Mouse (Mus musculus) forebrain, embryonic 12.5 days (tissue): ENCODE measurements around the gene Rpp21. TPM values are rescaled to one million over a fixed set of nuclear protein-coding genes. Genes with fewer than 3 reads are reported as not detected.
"Not testable (repeated sequence)": the region's sequence is repeated elsewhere in the genome, so short reads cannot be mapped to it uniquely, and the experiment has no call there.

Experiments
- ATAC-seq: fragments of 200-750 bp; cut with Nextera tagmentation; 2 replicates; pipeline ENCODE4 v1.8.0; 2017; ENCODE audit warnings: moderate TSS enrichment; ENCODE audit not compliant: low FRiP score
- H3K27ac ChIP-seq: fragments of 300-500 bp; sonication (generic); 2 replicates; pipeline ENCODE4 v1.5.1; 2016; ENCODE audit warnings: mild to moderate bottlenecking
- H3K27me3 ChIP-seq: fragments of 300-500 bp; sonication (generic); 2 replicates; pipeline ENCODE4 v1.6.1; 2016; ENCODE audit warnings: mild to moderate bottlenecking
- H3K36me3 ChIP-seq: fragments of 300-500 bp; sonication (generic); replicated peaks from 2 replicates; pipeline ENCODE4 v1.6.1; 2016; ENCODE audit warnings: mild to moderate bottlenecking
- H3K4me1 ChIP-seq: fragments of 300-500 bp; sonication (generic); 2 replicates; pipeline ENCODE4 v1.6.1; 2016
- H3K4me2 ChIP-seq: fragments of 300-500 bp; sonication (generic); 2 replicates; pipeline ENCODE4 v1.6.1; 2016; ENCODE audit warnings: mild to moderate bottlenecking, moderate library complexity
- H3K4me3 ChIP-seq: fragments of 300-500 bp; sonication (generic); replicated peaks from 2 replicates; pipeline ENCODE4 v1.5.1; 2016; ENCODE audit warnings: mild to moderate bottlenecking
- H3K9ac ChIP-seq: fragments of 300-500 bp; sonication (generic); 2 replicates; pipeline ENCODE4 v1.6.1; 2016; ENCODE audit warnings: mild to moderate bottlenecking
- H3K9me3 ChIP-seq: fragments of 300-500 bp; sonication (generic); 2 replicates; pipeline ENCODE4 v1.6.1; 2016
- WGBS: fragments of 180-500 bp; shearing (Covaris S2); methylation state at CpG from one replicate; pipeline ENCODE4 v1.1.7; 2016; 5-methylcytosine and 5-hydroxymethylcytosine counted together
- polyA plus RNA-seq: library from polyadenylated mRNA; unstranded; fragments of >200 nt; fragmentation: Nextera tagmentation; extraction: Ambion mirVana; gene quantifications from 2 replicates; pipeline ENCODE4 v1.2.1, GENCODE M21; 2016

Gene Rpp21
- polyA plus RNA-seq, 1 experiment from 2014 or later = 84.7 TPM

DNA sequence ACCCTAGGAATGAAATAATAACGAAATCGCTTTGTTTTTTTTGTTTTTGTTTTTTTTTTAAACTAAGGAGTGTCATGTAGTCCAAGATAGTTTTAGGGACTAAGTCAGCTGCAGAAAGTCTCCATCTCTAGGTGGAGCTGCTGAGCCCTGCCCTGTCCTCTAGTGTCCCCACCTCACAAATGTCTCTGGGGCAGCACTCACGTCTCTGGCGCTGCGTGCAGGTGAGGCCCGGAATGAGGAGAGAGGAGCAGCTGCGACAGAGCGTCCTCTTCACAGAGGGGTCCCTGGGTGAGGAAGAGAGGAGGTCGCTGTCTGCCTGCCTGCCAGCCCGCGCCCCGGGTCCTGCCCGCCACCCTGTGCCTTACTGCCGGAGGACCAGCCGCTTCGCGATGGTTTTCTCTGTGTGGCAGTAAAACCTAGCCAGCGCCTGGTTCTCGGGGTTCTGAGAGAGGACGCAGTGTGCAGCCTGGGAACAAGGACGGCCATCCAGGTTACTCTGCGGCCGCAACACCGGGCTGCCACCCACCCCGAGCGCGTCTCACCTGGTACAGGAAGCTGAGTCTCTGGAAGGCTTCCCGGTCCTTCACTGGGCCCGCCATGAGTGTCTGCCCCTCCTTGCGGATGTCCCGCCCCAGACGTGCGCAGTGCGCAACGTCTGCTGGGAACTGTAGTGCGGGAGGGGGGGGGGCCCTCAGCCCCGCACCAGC, 475 bp downstream of the Rpp21 start:
- ATAC-seq = peak; percentile 96
- Histone ChIP-seq H3K27me3 (peaks cover 7% of the 10 kb centered on the region), H3K27ac (peak overlapping the region; percentile 74), H3K4me2 (peak overlapping the region; percentile 60), H3K9ac (peak overlapping the region; percentile 74), H3K4me3 (peak overlapping the region; percentile 76), H3K36me3 (peaks cover 34% of the 10 kb centered on the region), H3K4me1 (peaks cover 10% of the 10 kb centered on the region), H3K9me3 (no peaks in the 10 kb centered on the region)
- WGBS = 0% methylated on average over 35 of the region's 37 CpGs

DNA sequence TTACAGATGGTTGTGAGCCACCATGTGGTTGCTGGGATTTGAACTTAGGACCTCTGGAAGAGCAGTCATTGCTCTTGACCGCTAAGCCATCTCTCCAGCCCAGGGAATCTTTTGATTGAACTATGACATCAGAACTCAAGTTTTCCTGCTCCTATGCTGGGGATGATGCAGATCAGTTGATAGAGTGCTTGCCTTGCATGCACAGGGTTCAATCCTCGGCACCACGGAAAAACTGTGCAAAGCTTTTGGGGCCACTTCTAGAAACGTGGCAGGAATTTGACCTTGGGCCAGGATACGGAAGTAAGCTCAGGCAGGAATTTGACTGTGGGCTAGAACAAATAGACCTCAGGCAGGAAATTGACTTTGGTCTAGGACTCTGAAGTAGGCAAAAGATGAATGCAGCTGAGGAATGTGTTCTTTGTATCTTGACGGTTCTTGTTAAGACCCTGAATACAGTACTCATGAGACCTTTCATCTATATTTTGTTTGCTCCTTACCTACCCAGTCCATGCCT, 4.7 kb downstream of the Rpp21 start:
- 66% methylated on average over 6 of the region's 6 CpGs for WGBS
- no peak for ATAC-seq
- no peak overlapping the region for H3K4me2 ChIP-seq

DNA sequence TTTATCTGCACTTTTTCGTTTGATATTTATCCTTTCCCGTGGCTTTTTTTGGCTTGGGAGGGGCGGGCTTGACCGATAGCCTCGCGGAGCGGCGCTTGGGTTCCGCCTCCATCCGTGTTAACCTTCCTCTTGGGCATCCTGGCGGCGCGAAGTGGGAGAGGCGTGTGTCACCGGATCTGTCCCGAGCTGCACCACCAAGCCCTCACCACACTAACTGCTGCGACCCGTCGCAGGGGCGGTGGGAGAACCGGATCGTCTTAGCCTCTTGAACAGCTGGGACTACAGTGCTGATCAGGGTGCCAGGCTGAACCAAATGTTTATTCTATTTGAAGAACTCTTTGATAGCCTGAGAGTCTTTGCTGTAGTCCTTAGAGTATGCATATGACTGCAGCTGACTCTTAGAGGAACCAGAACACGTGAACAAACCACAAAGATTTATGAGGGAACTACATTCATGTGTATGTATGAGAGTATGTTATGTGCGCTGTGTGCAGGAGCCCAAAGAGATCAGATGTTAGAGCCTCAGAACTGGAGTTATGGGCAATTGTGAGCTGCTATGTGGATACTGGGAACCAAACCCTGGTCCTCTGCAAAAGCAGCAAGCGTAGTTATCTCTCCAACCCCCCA, 5.5 kb downstream of the Rpp21 start:
- no peaks in the 10 kb centered on the region for H3K9me3 ChIP-seq
- peaks cover 12% of the 10 kb centered on the region for H3K4me1 ChIP-seq
- peaks cover 44% of the 10 kb centered on the region for H3K27me3 ChIP-seq
- no peak for ATAC-seq
- peak overlapping the region; percentile 11; the same call in 1 of the 2 replicates for H3K4me3 ChIP-seq
- H3K9ac ChIP-seq = no peak overlapping the region; the same call in 1 of the 2 replicates
- no peak overlapping the region for H3K27ac ChIP-seq
- 10% methylated on average over 25 of the region's 25 CpGs for WGBS
- H3K4me2 ChIP-seq = peak overlapping the region; percentile 43
- H3K36me3 ChIP-seq = no peaks in the 10 kb centered on the region

More for the DNA sequence above, 4.7 kb downstream of the Rpp21 start:
- Histone ChIP-seq H3K27me3 (peaks cover 39% of the 10 kb centered on the region), H3K4me3 (no peak overlapping the region), H3K36me3 (no peaks in the 10 kb centered on the region), H3K4me1 (peaks cover 15% of the 10 kb centered on the region), H3K27ac (no peak overlapping the region), H3K9ac (no peak overlapping the region), H3K9me3 (no peaks in the 10 kb centered on the region)

DNA sequence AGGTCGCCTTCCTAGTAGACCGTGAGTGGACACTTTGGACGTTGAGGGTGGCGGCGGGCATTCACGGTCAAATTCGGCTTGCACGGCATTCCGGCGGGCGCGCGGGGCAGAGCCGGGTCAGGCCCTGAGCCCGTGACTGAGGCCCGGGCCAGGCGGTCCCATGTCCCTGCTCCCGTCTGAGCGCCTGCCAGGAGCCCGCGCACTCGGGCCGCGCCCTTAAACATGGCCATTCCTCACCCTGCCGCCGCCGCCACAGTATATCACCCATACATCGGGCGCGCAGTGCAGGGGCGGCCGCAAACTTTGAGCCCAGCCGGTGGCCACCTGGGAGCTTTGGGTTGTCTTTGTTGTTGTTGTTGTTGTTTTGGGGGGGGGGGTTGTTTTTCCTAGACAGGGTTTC, 9.0 kb downstream of the Rpp21 start:
- H3K27me3 ChIP-seq = peaks cover 45% of the 10 kb centered on the region
- ATAC-seq = no peak

DNA sequence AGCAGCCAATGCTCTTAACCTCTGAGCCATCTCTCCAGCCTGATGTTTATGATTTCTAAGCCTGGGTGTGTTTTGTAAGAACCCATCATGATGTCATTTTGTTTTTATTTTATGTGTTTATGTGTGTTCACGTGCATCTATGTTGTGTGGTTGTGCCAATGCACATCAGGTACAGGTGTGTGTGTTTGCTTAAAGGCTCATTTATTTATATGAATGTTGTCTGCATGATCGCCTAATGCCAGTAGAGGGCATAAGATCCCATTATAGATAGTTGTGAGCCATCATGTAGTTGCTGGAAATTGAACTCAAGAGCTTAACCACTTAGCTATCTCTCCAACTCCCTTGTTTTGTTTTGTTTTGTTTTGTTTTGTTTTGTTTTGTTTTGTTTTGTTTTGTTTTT, 12.1 kb downstream of the Rpp21 start:
- Histone ChIP-seq H3K27ac (no peak overlapping the region), H3K9ac (no peak overlapping the region), H3K36me3 (no peaks in the 10 kb centered on the region), H3K4me1 (no peaks in the 10 kb centered on the region), H3K27me3 (peaks cover 27% of the 10 kb centered on the region), H3K4me3 (no peak overlapping the region), H3K4me2 (no peak overlapping the region), H3K9me3 (no peaks in the 10 kb centered on the region)
- ATAC-seq = no peak
- 90% methylated on average over 2 of the region's 2 CpGs for WGBS

More for the DNA sequence above, 9.0 kb downstream of the Rpp21 start:
- no peaks in the 10 kb centered on the region for H3K36me3 ChIP-seq
- peaks cover 6% of the 10 kb centered on the region; the same call in 1 of the 2 replicates for H3K4me1 ChIP-seq
- no peak overlapping the region for H3K9ac ChIP-seq
- H3K9me3 ChIP-seq = no peaks in the 10 kb centered on the region
- no peak overlapping the region for H3K27ac ChIP-seq
- H3K4me2 ChIP-seq = no peak overlapping the region; the same call in 1 of the 2 replicates
- H3K4me3 ChIP-seq = no peak overlapping the region
- WGBS = 32% methylated on average over 33 of the region's 33 CpGs

DNA sequence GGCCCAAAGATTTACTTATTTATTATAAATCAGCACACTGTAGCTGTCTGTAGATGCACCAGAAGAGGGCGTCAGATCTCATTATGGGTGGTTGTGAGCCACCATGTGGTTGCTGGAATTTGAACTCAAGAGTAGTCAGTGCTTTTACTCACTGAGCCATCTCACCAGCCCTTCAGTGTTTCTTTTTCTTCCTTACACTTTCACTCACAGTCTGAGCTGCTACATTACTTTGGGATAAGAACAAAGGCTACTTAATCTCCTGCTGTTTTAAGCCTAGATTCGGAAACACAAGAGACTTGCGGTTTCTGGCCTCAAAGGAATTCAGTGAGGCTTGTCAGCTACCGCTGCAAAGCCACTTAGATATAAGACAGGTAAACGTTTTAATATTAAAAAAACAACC, 13.8 kb downstream of the Rpp21 start:
- no peak overlapping the region for H3K4me2 ChIP-seq
- no peak overlapping the region for H3K4me3 ChIP-seq
- WGBS = 13% methylated on average over 5 of the region's 5 CpGs
- no peak overlapping the region for H3K27ac ChIP-seq
- H3K9me3 ChIP-seq = no peaks in the 10 kb centered on the region
- H3K9ac ChIP-seq = no peak overlapping the region
- peaks cover 16% of the 10 kb centered on the region for H3K27me3 ChIP-seq
- no peaks in the 10 kb centered on the region for H3K36me3 ChIP-seq
- no peaks in the 10 kb centered on the region for H3K4me1 ChIP-seq
- ATAC-seq = no peak

DNA sequence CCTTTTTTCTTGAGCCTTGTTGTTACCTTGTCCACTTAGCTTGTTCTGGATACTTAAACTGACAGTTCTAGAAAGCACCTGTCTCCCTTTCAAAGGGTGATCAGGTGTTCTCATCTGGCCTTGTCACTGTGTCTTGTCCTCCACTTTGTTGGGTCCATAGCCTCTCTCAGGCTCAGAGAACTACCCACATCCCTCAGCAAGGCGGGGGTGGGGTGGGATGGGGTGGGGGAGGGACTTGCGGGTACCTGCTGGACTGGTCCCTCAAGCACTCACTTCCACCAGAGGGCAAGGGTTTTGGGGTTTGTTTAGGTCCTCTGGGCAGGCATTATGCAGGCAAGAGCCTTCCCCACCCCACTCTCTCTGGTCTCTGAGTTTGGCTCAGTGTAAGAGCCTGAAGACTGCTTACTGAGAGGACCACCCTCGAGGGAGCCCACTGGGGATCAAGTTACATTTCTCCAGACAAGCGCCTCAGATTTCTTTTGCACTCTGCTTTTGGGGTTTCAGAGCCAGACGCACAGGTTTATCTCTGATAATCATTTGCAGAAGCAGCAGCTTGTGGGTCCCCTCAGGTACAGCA, 17.1 kb downstream of the Rpp21 start:
- WGBS = 19% methylated on average over 5 of the region's 5 CpGs
- Histone ChIP-seq H3K9me3 (no peaks in the 10 kb centered on the region), H3K4me1 (peaks cover 7% of the 10 kb centered on the region), H3K27me3 (peaks cover 29% of the 10 kb centered on the region), H3K4me3 (no peak overlapping the region), H3K27ac (no peak overlapping the region), H3K36me3 (no peaks in the 10 kb centered on the region), H3K4me2 (no peak overlapping the region), H3K9ac (no peak overlapping the region)
- no peak for ATAC-seq

DNA sequence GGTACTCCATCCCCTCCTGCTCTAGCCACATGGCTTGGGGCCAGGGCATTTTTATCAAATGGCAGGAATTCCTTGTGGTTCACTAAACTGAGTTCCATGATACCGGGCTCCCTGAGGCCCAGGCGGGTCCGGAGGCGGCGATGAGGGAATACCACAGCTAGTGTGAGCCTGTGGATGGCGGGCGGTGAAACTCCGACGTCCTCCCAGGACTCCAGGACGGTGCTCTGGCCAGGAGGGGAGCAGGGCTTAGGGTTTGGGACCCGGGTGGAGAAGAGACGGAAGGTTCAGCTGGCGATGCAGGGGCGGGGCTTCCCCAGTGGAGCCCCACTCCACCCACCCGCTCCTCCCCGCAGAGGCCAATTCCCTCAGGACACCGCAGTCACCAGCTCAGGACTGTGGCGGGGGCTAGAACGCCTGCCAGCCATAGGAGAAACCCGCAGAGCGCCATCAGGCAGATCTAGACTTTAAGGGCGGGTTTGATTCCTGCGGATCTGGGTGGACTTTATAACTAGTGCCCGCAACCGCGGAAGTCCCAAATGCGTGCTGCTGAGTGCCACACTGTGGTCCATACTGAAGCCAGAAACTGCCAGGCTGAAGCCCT, 20.4 kb downstream of the Rpp21 start:
- H3K27me3 ChIP-seq = peaks cover 51% of the 10 kb centered on the region
- peak overlapping the region; percentile 62 for H3K4me2 ChIP-seq
- H3K36me3 ChIP-seq = no peaks in the 10 kb centered on the region
- peak overlapping the region; percentile 51; the same call in 1 of the 2 replicates for H3K9ac ChIP-seq
- 6% methylated on average over 27 of the region's 27 CpGs for WGBS
- peaks cover 7% of the 10 kb centered on the region for H3K4me1 ChIP-seq
- no peaks in the 10 kb centered on the region for H3K9me3 ChIP-seq
- no peak overlapping the region for H3K27ac ChIP-seq
- peak overlapping the region; percentile 35 for H3K4me3 ChIP-seq
- no peak for ATAC-seq

DNA sequence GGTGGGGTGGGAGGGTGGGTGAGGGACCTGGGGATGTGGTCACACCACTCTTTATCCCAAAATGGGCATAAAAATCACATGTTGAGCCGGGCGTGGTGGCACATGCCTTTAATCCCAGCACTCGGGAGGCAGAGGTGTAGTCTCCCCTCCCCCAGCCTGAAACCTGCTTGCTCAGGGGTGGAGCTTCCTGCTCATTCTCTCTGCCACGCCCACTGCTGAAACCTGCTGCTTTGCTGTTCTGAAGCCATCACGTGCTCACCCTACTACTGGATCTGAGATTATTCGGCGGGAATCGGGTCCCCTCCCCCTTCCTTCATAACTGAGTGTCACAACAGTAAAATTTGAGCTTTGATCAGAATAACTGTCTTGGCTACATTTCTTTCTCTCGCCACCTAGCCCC, 22.6 kb downstream of the Rpp21 start:
- not testable (repeated sequence) for H3K4me3 ChIP-seq, ATAC-seq, H3K9ac ChIP-seq, H3K4me1 ChIP-seq, H3K36me3 ChIP-seq, H3K27ac ChIP-seq, H3K9me3 ChIP-seq, H3K4me2 ChIP-seq
- 32% methylated on average over 9 of the region's 9 CpGs for WGBS
- peaks cover 62% of the 10 kb centered on the region for H3K27me3 ChIP-seq

DNA sequence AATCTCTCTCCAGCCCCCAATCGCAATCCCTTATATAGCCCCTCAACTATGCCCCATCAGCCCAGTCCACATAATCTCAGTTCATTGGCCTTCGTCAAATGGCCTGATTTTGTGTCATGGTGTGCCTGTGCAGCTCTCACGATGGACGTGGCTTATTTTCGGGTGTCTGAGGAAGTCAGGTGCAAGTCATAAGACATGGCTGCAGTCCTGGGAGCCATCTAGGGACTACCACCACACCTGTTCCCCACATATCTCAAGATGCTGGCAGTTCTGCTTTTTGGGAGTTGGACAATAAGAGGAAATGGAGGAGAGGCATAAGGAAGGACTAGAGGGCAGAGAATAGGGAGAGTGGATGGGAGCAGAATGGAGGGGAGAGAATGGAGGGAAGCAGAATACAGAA, 24.3 kb downstream of the Rpp21 start:
- peaks cover 58% of the 10 kb centered on the region for H3K27me3 ChIP-seq
- H3K36me3 ChIP-seq = no peaks in the 10 kb centered on the region
- no peaks in the 10 kb centered on the region for H3K9me3 ChIP-seq
- H3K4me3 ChIP-seq = no peak overlapping the region
- ATAC-seq = no peak
- H3K4me1 ChIP-seq = peaks cover 7% of the 10 kb centered on the region
- H3K27ac ChIP-seq = no peak overlapping the region
- no peak overlapping the region for H3K4me2 ChIP-seq
- H3K9ac ChIP-seq = no peak overlapping the region
- 75% methylated on average over 5 of the region's 5 CpGs for WGBS

DNA sequence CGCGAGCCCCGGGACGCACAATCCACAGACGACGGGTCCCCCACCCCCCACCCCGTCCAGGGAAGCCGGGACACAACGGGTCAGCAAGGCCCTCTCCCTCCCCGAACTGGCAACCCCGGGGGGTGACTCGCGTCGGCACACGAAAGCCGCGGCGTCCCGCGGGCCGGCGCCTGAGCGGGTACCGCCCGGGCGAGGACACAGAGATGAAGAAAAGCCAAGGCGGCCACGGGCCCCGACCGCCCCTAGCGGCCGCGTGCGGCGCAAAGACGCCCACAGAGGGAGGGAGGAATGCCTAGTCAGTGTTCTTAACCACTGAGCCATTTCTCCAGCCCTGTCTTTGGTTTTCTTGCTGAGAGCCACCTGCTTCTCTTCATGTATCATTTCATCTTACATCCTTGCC, 26.6 kb downstream of the Rpp21 start:
- Histone ChIP-seq H3K27me3 (peaks cover 36% of the 10 kb centered on the region), H3K9me3 (no peaks in the 10 kb centered on the region), H3K27ac (no peak overlapping the region), H3K4me1 (no peaks in the 10 kb centered on the region), H3K36me3 (no peaks in the 10 kb centered on the region), H3K4me3 (no peak overlapping the region), H3K4me2 (no peak overlapping the region), H3K9ac (no peak overlapping the region)
- no peak for ATAC-seq
- 8% methylated on average over 36 of the region's 36 CpGs for WGBS

DNA sequence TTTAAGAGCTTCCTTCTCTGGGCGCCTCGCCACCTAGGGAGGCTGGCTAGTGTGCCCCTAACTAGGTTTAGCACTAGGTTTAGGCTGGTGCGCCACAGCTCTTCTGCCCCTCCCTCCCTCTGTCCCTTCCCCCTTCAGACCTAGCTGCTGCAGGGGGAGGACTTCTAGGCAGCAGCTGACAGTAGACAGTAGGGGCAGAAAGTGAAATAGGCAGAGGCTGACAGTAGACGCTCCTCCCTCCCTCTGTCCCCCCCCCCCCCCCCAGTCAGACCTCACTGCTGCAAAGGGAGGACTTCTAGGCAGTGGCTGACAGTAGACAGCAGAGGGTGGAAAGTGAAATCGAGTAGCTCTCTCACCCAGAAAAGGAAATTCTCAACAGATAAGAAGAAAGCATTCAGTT, 28.8 kb downstream of the Rpp21 start:
- H3K4me3 ChIP-seq = no peak overlapping the region
- no peaks in the 10 kb centered on the region for H3K4me1 ChIP-seq
- H3K4me2 ChIP-seq = no peak overlapping the region
- H3K9me3 ChIP-seq = no peaks in the 10 kb centered on the region
- no peak for ATAC-seq
- 10% methylated on average over 5 of the region's 5 CpGs for WGBS
- H3K27ac ChIP-seq = no peak overlapping the region
- no peaks in the 10 kb centered on the region for H3K36me3 ChIP-seq
- no peak overlapping the region for H3K9ac ChIP-seq
- peaks cover 38% of the 10 kb centered on the region for H3K27me3 ChIP-seq
